Mouse (Mus musculus) lung, embryonic 16.5 days (tissue): ENCODE results near the gene Cep290. TPM values are rescaled to one million over a fixed set of nuclear protein-coding genes. Genes with fewer than 3 reads are reported as not detected.

ENCODE experiments used
- ATAC-seq: fragments of 200-750 bp; cut with Nextera tagmentation; 2 replicates; pipeline ENCODE4 v1.8.0; 2017; ENCODE audit warnings: low read depth, mild to moderate bottlenecking, moderate library complexity
- H3K27ac ChIP-seq: fragments of 300-500 bp; sonication (generic); 2 replicates; pipeline ENCODE4 v1.5.1; 2014; ENCODE audit warnings: mild to moderate bottlenecking, control low read depth, low read length
- H3K27me3 ChIP-seq: fragments of 300-500 bp; sonication (generic); 2 replicates; pipeline ENCODE4 v1.6.1; 2014; ENCODE audit warnings: low read depth, low read length, mixed read lengths; ENCODE audit not compliant: control insufficient read depth, insufficient read depth
- H3K36me3 ChIP-seq: fragments of 300-500 bp; sonication (generic); 2 replicates; pipeline ENCODE4 v1.6.1; 2014; ENCODE audit warnings: low read length; ENCODE audit not compliant: control insufficient read depth, insufficient read depth
- H3K4me1 ChIP-seq: fragments of 300-500 bp; sonication (generic); replicated peaks from 2 replicates; pipeline ENCODE4 v1.6.1; 2014; ENCODE audit warnings: low read length, mixed read lengths; ENCODE audit not compliant: control insufficient read depth, insufficient read depth
- H3K4me2 ChIP-seq: fragments of 300-500 bp; sonication (generic); 2 replicates; pipeline ENCODE4 v1.6.1; 2014; ENCODE audit warnings: low read depth, low read length, control low read depth
- H3K4me3 ChIP-seq: fragments of 300-500 bp; sonication (generic); 2 replicates; pipeline ENCODE4 v1.5.1; 2014; ENCODE audit warnings: mild to moderate bottlenecking, low read length, control low read depth
- H3K9ac ChIP-seq: fragments of 300-500 bp; sonication (generic); 2 replicates; pipeline ENCODE4 v1.6.1; 2014; ENCODE audit warnings: low read length, control low read depth
- H3K9me3 ChIP-seq: fragments of 300-500 bp; sonication (generic); 2 replicates; pipeline ENCODE4 v1.6.1; 2016; ENCODE audit warnings: low read length; ENCODE audit not compliant: control insufficient read depth
- WGBS: fragments of 180-500 bp; shearing (Covaris S2); extraction: QIAGEN DNeasy Blood & Tissue Kit; methylation state at CpG from one replicate; pipeline ENCODE4 v1.1.7; 2014; 5-methylcytosine and 5-hydroxymethylcytosine counted together
- polyA plus RNA-seq: library from polyadenylated mRNA; unstranded; fragments of >200 nt; fragmentation: Nextera tagmentation; extraction: Ambion mirVana; gene quantifications from 2 replicates; pipeline ENCODE4 v1.2.1, GENCODE M21; 2015

Cep290 gene
- polyA plus RNA-seq, 1 experiment from 2014 or later: 5.4 TPM

DNA sequence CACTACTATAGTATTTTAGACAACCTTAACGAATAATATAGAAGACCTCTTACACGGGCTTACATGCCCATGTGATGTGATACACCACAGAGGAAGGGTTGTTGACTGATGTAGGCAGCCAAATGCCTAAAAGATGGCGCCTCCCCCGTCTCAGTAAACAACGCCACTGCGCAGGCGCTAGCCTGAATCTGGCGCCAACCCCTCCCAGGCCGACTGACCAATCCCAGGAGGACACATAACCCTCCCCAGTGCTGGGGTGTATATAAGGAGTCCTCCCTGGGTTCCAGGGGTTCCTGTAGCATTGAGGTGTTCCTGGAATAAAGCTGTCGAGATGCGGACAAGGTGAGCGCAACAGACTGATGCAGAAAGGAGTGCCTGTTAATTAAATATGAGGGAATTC is 132.7 kb downstream of the Cep290 start:
- ATAC-seq: no peak
- Histone ChIP-seq H3K9me3 (no peaks in the 10 kb centered on the region), H3K4me1 (no peaks in the 10 kb centered on the region), H3K36me3 (no peaks in the 10 kb centered on the region), H3K4me2 (no peak overlapping the region), H3K9ac (no peak overlapping the region), H3K27me3 (no peaks in the 10 kb centered on the region), H3K4me3 (no peak overlapping the region), H3K27ac (no peak overlapping the region)
- 88% methylated on average over 12 of the region's 12 CpGs for WGBS

DNA sequence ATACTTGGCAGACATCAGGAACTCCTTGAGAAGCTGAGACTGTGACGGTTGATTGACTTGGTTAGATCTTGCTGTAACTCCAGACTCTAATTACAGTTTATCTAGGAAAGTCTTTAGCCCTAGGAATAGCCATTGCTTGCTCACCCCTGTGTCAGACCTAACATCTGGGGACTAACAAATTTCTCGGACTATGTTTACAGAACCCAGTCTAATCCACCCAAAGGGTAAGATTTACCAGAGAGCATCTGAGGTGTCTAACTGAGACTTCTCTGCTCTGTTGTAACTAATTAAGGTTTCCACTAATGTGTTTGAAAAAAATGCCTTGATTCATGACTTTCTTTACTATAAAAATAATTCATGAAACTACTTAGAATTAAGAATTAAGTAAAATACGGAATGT is 135.1 kb downstream of the Cep290 start:
- no peaks in the 10 kb centered on the region for H3K4me1 ChIP-seq
- H3K4me3 ChIP-seq: no peak overlapping the region
- H3K9me3 ChIP-seq: no peaks in the 10 kb centered on the region
- no peak overlapping the region for H3K9ac ChIP-seq
- WGBS: 54% methylated on average over 3 of the region's 3 CpGs
- no peak for ATAC-seq
- no peak overlapping the region for H3K4me2 ChIP-seq
- no peaks in the 10 kb centered on the region for H3K27me3 ChIP-seq
- H3K36me3 ChIP-seq: no peaks in the 10 kb centered on the region
- H3K27ac ChIP-seq: no peak overlapping the region

Other genes starting within 250 kb of the Cep290 start
- not detected in 2 replicates for gene Gm4301, start 151.9 kb upstream of the Cep290 start, polyA plus RNA-seq
- not detected in 2 replicates for gene Gm4302, start 146.7 kb upstream of the Cep290 start, polyA plus RNA-seq
- gene Gm4303, start 141.6 kb upstream of the Cep290 start, polyA plus RNA-seq: not detected in 2 replicates
- not detected in 2 replicates for gene Gm4305, start 136.5 kb upstream of the Cep290 start, polyA plus RNA-seq
- gene Gm4307, start 126.2 kb upstream of the Cep290 start, polyA plus RNA-seq: not detected in 2 replicates
- not detected in 2 replicates for gene Gm4312, start 105.0 kb upstream of the Cep290 start, polyA plus RNA-seq
- gene Tmtc3, start 208 bp upstream of the Cep290 start, polyA plus RNA-seq: 25.1 and 28.1 TPM in 2 replicates
- 7.1 and 8.8 TPM in 2 replicates for gene 4930430F08Rik, start 102.9 kb downstream of the Cep290 start, polyA plus RNA-seq
- gene 1700017N19Rik, start 102.9 kb downstream of the Cep290 start, polyA plus RNA-seq: not detected in 2 replicates